Mouse (Mus musculus) liver, adult 2 months (tissue): ENCODE data around the gene Dnajc5. TPM values are rescaled to one million over a fixed set of nuclear protein-coding genes. Genes with fewer than 3 reads are reported as not detected.

Experiments used
- DNase-seq: peaks from one replicate; pipeline ENCODE4 v3.0.0-alpha.2; 2011; ENCODE audit warnings: low read depth, low spot score; ENCODE audit errors: extremely low read depth
- H3K27ac ChIP-seq: fragments of 200-500 bp; replicated peaks from 2 replicates; pipeline ENCODE4 v1.5.1; 2012; ENCODE audit warnings: low read depth, mild to moderate bottlenecking, control low read depth, inconsistent platforms, low read length; ENCODE audit not compliant: insufficient read depth
- H3K27me3 ChIP-seq: fragments of 200-500 bp; 2 replicates; pipeline ENCODE4 v1.6.1; 2012; ENCODE audit warnings: mild to moderate bottlenecking, moderate library complexity, low read length, inconsistent platforms; ENCODE audit not compliant: control insufficient read depth, insufficient read depth
- H3K36me3 ChIP-seq: fragments of 200-500 bp; 2 replicates; pipeline ENCODE4 v1.6.1; 2012; ENCODE audit warnings: low read length, inconsistent platforms; ENCODE audit not compliant: control insufficient read depth, insufficient read depth
- H3K4me1 ChIP-seq: fragments of 200-500 bp; 2 replicates; pipeline ENCODE4 v1.6.1; 2011; ENCODE audit warnings: low read length; ENCODE audit not compliant: control insufficient read depth, insufficient read depth
- H3K4me3 ChIP-seq: fragments of 200-500 bp; 2 replicates; pipeline ENCODE4 v1.5.1; 2011; ENCODE audit warnings: low read depth, mild to moderate bottlenecking, control low read depth, low read length, moderate library complexity; ENCODE audit not compliant: insufficient read depth
- H3K79me2 ChIP-seq: fragments of 200-500 bp; 2 replicates; pipeline ENCODE4 v1.6.1; 2012; ENCODE audit warnings: inconsistent platforms, mild to moderate bottlenecking, low read length, moderate library complexity; ENCODE audit not compliant: control insufficient read depth, insufficient read depth
- H3K9ac ChIP-seq: fragments of 200-500 bp; 2 replicates; pipeline ENCODE4 v1.6.1; 2012; ENCODE audit warnings: low read depth, mild to moderate bottlenecking, control low read depth, inconsistent platforms, low read length
- CTCF ChIP-seq: fragments of 200-500 bp; IDR thresholded peaks from 2 replicates; pipeline ENCODE4 v1.5.1; 2011; ENCODE audit warnings: low read depth, low read length, control low read depth
- POLR2A ChIP-seq: fragments of 200-500 bp; IDR thresholded peaks from 2 replicates; pipeline ENCODE4 v1.6.1; 2011; ENCODE audit warnings: low read length, control low read depth; ENCODE audit not compliant: insufficient read depth; ENCODE audit errors: extremely low read depth
- WGBS: fragments of 180-500 bp; shearing (Covaris S2); methylation state at CpG from one replicate; pipeline ENCODE4 v1.1.7; 2018; 5-methylcytosine and 5-hydroxymethylcytosine counted together
- polyA plus RNA-seq: library from polyadenylated mRNA; depleted of rRNA; stranded (reverse); fragments of >200 nt; gene quantifications from 2 replicates; pipeline ENCODE4 v1.2.3, GENCODE M21; 2012
- total RNA-seq: library from RNA; depleted of rRNA; stranded (reverse); fragments of >200 nt; gene quantifications from 2 replicates; pipeline ENCODE4 v1.2.3, GENCODE M21; 2014

Dnajc5 gene
- total and polyA plus RNA-seq, 2 experiments: 20.2 to 30.7 TPM

GRCm38 (mm10) chr2:181593042-181593421 lies 72.7 kb downstream of the Dnajc5 start:
- 3% methylated on average over 6 of the region's 6 CpGs for WGBS
- DNase-seq: peak; percentile 41

GRCm38 (mm10) chr2:181593937-181594336 lies 73.7 kb downstream of the Dnajc5 start:
- peaks cover 4% of the 10 kb centered on the region; the same call in 1 of the 2 replicates for H3K4me1 ChIP-seq

More at GRCm38 (mm10) chr2:181593042-181593421, 72.7 kb downstream of the Dnajc5 start:
- no peaks in the 10 kb centered on the region for H3K27me3 ChIP-seq
- H3K27ac ChIP-seq: peak overlapping the region; percentile 43
- H3K4me1 ChIP-seq: peaks cover 4% of the 10 kb centered on the region; the same call in 1 of the 2 replicates
- H3K36me3 ChIP-seq: no peaks in the 10 kb centered on the region; the same call in 1 of the 2 replicates
- peak overlapping the region; percentile 88 for H3K4me3 ChIP-seq
- no peaks in the 10 kb centered on the region; the same call in 1 of the 2 replicates for H3K79me2 ChIP-seq
- TF ChIP-seq POLR2A: no peak
- TF ChIP-seq CTCF: no peak
- H3K9ac ChIP-seq: peak overlapping the region; percentile 97

GRCm38 (mm10) chr2:181594946-181595696 lies 74.8 kb downstream of the Dnajc5 start:
- H3K79me2 ChIP-seq: no peaks in the 10 kb centered on the region; the same call in 1 of the 2 replicates
- H3K27me3 ChIP-seq: no peaks in the 10 kb centered on the region
- H3K27ac ChIP-seq: no peak overlapping the region
- TF ChIP-seq CTCF: peak; percentile 59; the same call in 1 of the 2 replicates
- no peak for TF ChIP-seq POLR2A
- peak; percentile 58 for DNase-seq
- WGBS: 55% methylated on average over 4 of the region's 4 CpGs
- H3K36me3 ChIP-seq: no peaks in the 10 kb centered on the region
- H3K9ac ChIP-seq: no peak overlapping the region
- peaks cover 4% of the 10 kb centered on the region; the same call in 1 of the 2 replicates for H3K4me1 ChIP-seq
- H3K4me3 ChIP-seq: no peak overlapping the region

More at GRCm38 (mm10) chr2:181593937-181594336, 73.7 kb downstream of the Dnajc5 start:
- no peak overlapping the region for H3K4me3 ChIP-seq
- no peak for DNase-seq
- no peaks in the 10 kb centered on the region for H3K27me3 ChIP-seq
- H3K36me3 ChIP-seq: no peaks in the 10 kb centered on the region
- H3K27ac ChIP-seq: no peak overlapping the region
- TF ChIP-seq POLR2A (no peak), CTCF (no peak)
- no peaks in the 10 kb centered on the region; the same call in 1 of the 2 replicates for H3K79me2 ChIP-seq
- no peak overlapping the region for H3K9ac ChIP-seq

GRCm38 (mm10) chr2:181596221-181596960 lies 76.1 kb downstream of the Dnajc5 start:
- no peak for TF ChIP-seq POLR2A
- no peak for TF ChIP-seq CTCF
- 69% methylated on average over 6 of the region's 6 CpGs for WGBS
- H3K4me1 ChIP-seq: peaks cover 3% of the 10 kb centered on the region

GRCm38 (mm10) chr2:181597378-181598061 lies 77.2 kb downstream of the Dnajc5 start:
- no peak for DNase-seq
- 88% methylated on average over 7 of the region's 7 CpGs for WGBS
- Histone ChIP-seq H3K27me3 (no peaks in the 10 kb centered on the region), H3K9ac (no peak overlapping the region), H3K36me3 (no peaks in the 10 kb centered on the region), H3K4me3 (no peak overlapping the region), H3K27ac (no peak overlapping the region), H3K4me1 (peaks cover 5% of the 10 kb centered on the region), H3K79me2 (peaks cover 5% of the 10 kb centered on the region; the same call in 1 of the 2 replicates)
- TF ChIP-seq POLR2A: no peak
- no peak for TF ChIP-seq CTCF

More at GRCm38 (mm10) chr2:181596221-181596960, 76.1 kb downstream of the Dnajc5 start:
- Histone ChIP-seq H3K27me3 (no peaks in the 10 kb centered on the region), H3K36me3 (no peaks in the 10 kb centered on the region), H3K9ac (no peak overlapping the region), H3K27ac (no peak overlapping the region), H3K79me2 (peaks cover 2% of the 10 kb centered on the region; the same call in 1 of the 2 replicates), H3K4me3 (no peak overlapping the region)
- no peak for DNase-seq
